Mouse (Mus musculus): ENCODE results near the gene Ikzf1. TPM values are rescaled to one million over a fixed set of nuclear protein-coding genes. Genes with fewer than 3 reads are reported as not detected.

Gene Ikzf1
- polyA plus RNA-seq, 1 experiment from 2014 or later = 0.63 TPM

- ATAC-seq = no peak
- 90% methylated on average over 10 of the region's 10 CpGs for WGBS
- Histone ChIP-seq H3K27me3 (peaks cover 9% of the 10 kb centered on the region), H3K4me2 (no peak overlapping the region), H3K36me3 (ENCODE audit: poor library complexity, severe bottlenecking) (no peaks in the 10 kb centered on the region), H3K27ac (no peak overlapping the region), H3K9me3 (replicated peaks) (no peaks in the 10 kb centered on the region), H3K4me3 (no peak overlapping the region), H3K9ac (no peak overlapping the region), H3K4me1 (no peaks in the 10 kb centered on the region)
These were observed 7.9 kb downstream of the Ikzf1 start for GRCm38 (mm10) chr11:11692558-11693166.

GRCm38 (mm10) chr11:11693446-11693845 lies 8.6 kb downstream of the Ikzf1 start:
- no peak overlapping the region for H3K27ac ChIP-seq
- H3K9me3 ChIP-seq (replicated peaks) = no peaks in the 10 kb centered on the region
- peaks cover 4% of the 10 kb centered on the region; the same call in 1 of the 2 replicates for H3K27me3 ChIP-seq
- H3K9ac ChIP-seq = no peak overlapping the region
- H3K4me3 ChIP-seq = no peak overlapping the region
- H3K4me2 ChIP-seq = no peak overlapping the region
- ATAC-seq = no peak
- no peaks in the 10 kb centered on the region for H3K36me3 ChIP-seq (ENCODE audit: poor library complexity, severe bottlenecking)
- 88% methylated on average over 3 of the region's 3 CpGs for WGBS
- H3K4me1 ChIP-seq = no peaks in the 10 kb centered on the region

GRCm38 (mm10) chr11:11694072-11694471 lies 9.3 kb downstream of the Ikzf1 start:
- H3K4me3 ChIP-seq = no peak overlapping the region
- no peak for ATAC-seq
- peaks cover under 1% of the 10 kb centered on the region; the same call in 1 of the 2 replicates for H3K27me3 ChIP-seq
- no peaks in the 10 kb centered on the region for H3K4me1 ChIP-seq
- WGBS = 89% methylated on average over 2 of the region's 2 CpGs
- H3K27ac ChIP-seq = no peak overlapping the region
- no peaks in the 10 kb centered on the region for H3K9me3 ChIP-seq (replicated peaks)
- H3K36me3 ChIP-seq (ENCODE audit: poor library complexity, severe bottlenecking) = no peaks in the 10 kb centered on the region
- no peak overlapping the region for H3K9ac ChIP-seq
- no peak overlapping the region for H3K4me2 ChIP-seq

GRCm38 (mm10) chr11:11694472-11695177 lies 9.8 kb downstream of the Ikzf1 start:
- WGBS = 89% methylated on average over 6 of the region's 6 CpGs
- Histone ChIP-seq H3K9me3 (replicated peaks) (no peaks in the 10 kb centered on the region), H3K4me3 (no peak overlapping the region), H3K27me3 (no peaks in the 10 kb centered on the region; the same call in 1 of the 2 replicates), H3K4me2 (no peak overlapping the region), H3K36me3 (ENCODE audit: poor library complexity, severe bottlenecking) (no peaks in the 10 kb centered on the region), H3K27ac (no peak overlapping the region), H3K4me1 (no peaks in the 10 kb centered on the region), H3K9ac (no peak overlapping the region)
- no peak for ATAC-seq

- Histone ChIP-seq H3K36me3 (ENCODE audit: poor library complexity, severe bottlenecking) (no peaks in the 10 kb centered on the region), H3K9ac (no peak overlapping the region), H3K4me3 (no peak overlapping the region), H3K27ac (no peak overlapping the region), H3K27me3 (no peaks in the 10 kb centered on the region; the same call in 1 of the 2 replicates), H3K4me2 (no peak overlapping the region), H3K9me3 (replicated peaks) (no peaks in the 10 kb centered on the region), H3K4me1 (no peaks in the 10 kb centered on the region)
- 56% methylated on average over 6 of the region's 6 CpGs for WGBS
- ATAC-seq = no peak
These were observed 10.5 kb downstream of the Ikzf1 start for GRCm38 (mm10) chr11:11695211-11695887.

GRCm38 (mm10) chr11:11695907-11696306 lies 11.1 kb downstream of the Ikzf1 start:
- H3K4me3 ChIP-seq = no peak overlapping the region
- 83% methylated on average over 4 of the region's 4 CpGs for WGBS
- no peak overlapping the region for H3K9ac ChIP-seq
- ATAC-seq = no peak
- H3K27ac ChIP-seq = no peak overlapping the region
- no peaks in the 10 kb centered on the region for H3K4me1 ChIP-seq
- H3K27me3 ChIP-seq = no peaks in the 10 kb centered on the region
- no peak overlapping the region for H3K4me2 ChIP-seq
- no peaks in the 10 kb centered on the region for H3K36me3 ChIP-seq (ENCODE audit: poor library complexity, severe bottlenecking)
- H3K9me3 ChIP-seq (replicated peaks) = no peaks in the 10 kb centered on the region

- no peaks in the 10 kb centered on the region for H3K27me3 ChIP-seq
- H3K4me2 ChIP-seq = no peak overlapping the region
- WGBS = 85% methylated on average over 3 of the region's 3 CpGs
- H3K4me1 ChIP-seq = no peaks in the 10 kb centered on the region
- H3K36me3 ChIP-seq (ENCODE audit: poor library complexity, severe bottlenecking) = no peaks in the 10 kb centered on the region
- no peak overlapping the region for H3K27ac ChIP-seq
- no peaks in the 10 kb centered on the region for H3K9me3 ChIP-seq (replicated peaks)
- no peak for ATAC-seq
- H3K9ac ChIP-seq = no peak overlapping the region
- no peak overlapping the region for H3K4me3 ChIP-seq
These were observed 12.0 kb downstream of the Ikzf1 start for GRCm38 (mm10) chr11:11696814-11697213.

GRCm38 (mm10) chr11:11701378-11701777 lies 16.6 kb downstream of the Ikzf1 start:
- no peak for ATAC-seq
- H3K4me3 ChIP-seq = no peak overlapping the region
- no peak overlapping the region for H3K9ac ChIP-seq
- 75% methylated on average over 6 of the region's 6 CpGs for WGBS
- H3K27me3 ChIP-seq = no peaks in the 10 kb centered on the region
- H3K27ac ChIP-seq = no peak overlapping the region
- H3K36me3 ChIP-seq (ENCODE audit: poor library complexity, severe bottlenecking) = no peaks in the 10 kb centered on the region
- no peaks in the 10 kb centered on the region for H3K4me1 ChIP-seq
- H3K4me2 ChIP-seq = no peak overlapping the region
- no peaks in the 10 kb centered on the region for H3K9me3 ChIP-seq (replicated peaks)

- no peaks in the 10 kb centered on the region for H3K36me3 ChIP-seq (ENCODE audit: poor library complexity, severe bottlenecking)
- no peaks in the 10 kb centered on the region for H3K4me1 ChIP-seq
- no peak overlapping the region for H3K9ac ChIP-seq
These were observed 19.0 kb downstream of the Ikzf1 start for GRCm38 (mm10) chr11:11703776-11704175.

GRCm38 (mm10) chr11:11708154-11708719 lies 23.4 kb downstream of the Ikzf1 start:
- no peak for ATAC-seq
- 92% methylated on average over 9 of the region's 9 CpGs for WGBS

More at GRCm38 (mm10) chr11:11703776-11704175, 19.0 kb downstream of the Ikzf1 start:
- Histone ChIP-seq H3K27me3 (no peaks in the 10 kb centered on the region), H3K4me2 (no peak overlapping the region), H3K4me3 (no peak overlapping the region), H3K27ac (no peak overlapping the region), H3K9me3 (replicated peaks) (no peaks in the 10 kb centered on the region)
- no peak for ATAC-seq

GRCm38 (mm10) chr11:11709311-11709710 lies 24.5 kb downstream of the Ikzf1 start:
- H3K9ac ChIP-seq = no peak overlapping the region
- WGBS = 95% methylated on average over 6 of the region's 6 CpGs
- ATAC-seq = no peak

More at GRCm38 (mm10) chr11:11708154-11708719, 23.4 kb downstream of the Ikzf1 start:
- H3K9me3 ChIP-seq (replicated peaks) = no peaks in the 10 kb centered on the region
- no peak overlapping the region for H3K27ac ChIP-seq
- H3K4me3 ChIP-seq = no peak overlapping the region
- no peak overlapping the region for H3K9ac ChIP-seq
- H3K4me1 ChIP-seq = no peaks in the 10 kb centered on the region
- no peaks in the 10 kb centered on the region for H3K36me3 ChIP-seq (ENCODE audit: poor library complexity, severe bottlenecking)
- H3K27me3 ChIP-seq = no peaks in the 10 kb centered on the region
- no peak overlapping the region for H3K4me2 ChIP-seq

GRCm38 (mm10) chr11:11710718-11711117 lies 25.9 kb downstream of the Ikzf1 start:
- Histone ChIP-seq H3K4me1 (no peaks in the 10 kb centered on the region), H3K4me2 (no peak overlapping the region), H3K9me3 (replicated peaks) (no peaks in the 10 kb centered on the region), H3K27me3 (no peaks in the 10 kb centered on the region), H3K36me3 (ENCODE audit: poor library complexity, severe bottlenecking) (no peaks in the 10 kb centered on the region), H3K9ac (no peak overlapping the region), H3K27ac (no peak overlapping the region), H3K4me3 (no peak overlapping the region)
- ATAC-seq = no peak

More at GRCm38 (mm10) chr11:11709311-11709710, 24.5 kb downstream of the Ikzf1 start:
- Histone ChIP-seq H3K27me3 (no peaks in the 10 kb centered on the region), H3K9me3 (replicated peaks) (no peaks in the 10 kb centered on the region), H3K36me3 (ENCODE audit: poor library complexity, severe bottlenecking) (no peaks in the 10 kb centered on the region), H3K4me1 (no peaks in the 10 kb centered on the region), H3K4me3 (no peak overlapping the region), H3K4me2 (no peak overlapping the region), H3K27ac (no peak overlapping the region)
